Mouse (Mus musculus): ENCODE measurements at regions not wholly inside any gene's neighbourhood (a gene's known extent, or its start where the extent isn't known, plus 50 kb on each side); places are given as distances from the start of the nearest gene placed in this dataset.
A peak's percentile ranks its signal among the peaks of the same experiment; 100 is the strongest.

DNA sequence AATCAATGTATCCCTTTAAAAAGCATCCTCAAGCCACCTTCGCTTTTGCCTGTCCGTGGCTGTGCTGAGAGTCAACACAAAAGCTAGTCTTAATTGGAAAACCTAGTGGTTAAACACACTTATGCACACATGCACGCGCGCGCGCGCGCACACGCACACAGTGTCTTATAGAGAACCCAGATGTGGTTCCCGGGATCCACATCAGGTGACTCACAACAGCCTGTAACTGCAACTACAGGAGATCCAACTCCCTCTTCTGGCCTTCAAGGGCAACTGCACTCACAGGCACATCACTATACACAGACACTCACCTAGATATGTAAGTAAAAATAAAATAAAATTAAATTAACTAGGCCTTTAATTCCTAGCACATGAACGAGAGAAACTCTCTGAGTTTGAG is 118.4 kb upstream of the Fam204a start:
- Histone ChIP-seq H3K27ac (ENCODE audit: low read depth, low read length) (no peak overlapping the region), H3K4me2 (no peak overlapping the region), H3K4me1 (ENCODE audit: control insufficient read depth, insufficient read depth, low read length) (no peaks in the 10 kb centered on the region), H3K36me3 (ENCODE audit: control insufficient read depth, insufficient read depth, low read length) (no peaks in the 10 kb centered on the region), H3K9me3 (ENCODE audit: control insufficient read depth, low read length) (no peaks in the 10 kb centered on the region), H3K27me3 (ENCODE audit: control insufficient read depth, insufficient read depth, low read length) (no peaks in the 10 kb centered on the region), H3K4me3 (ENCODE audit: low read depth, low read length) (no peak overlapping the region), H3K9ac (ENCODE audit: low read length) (no peak overlapping the region)
- DNase-seq (ENCODE audit: low spot score, missing footprints) (no peak), ATAC-seq (ENCODE audit: low FRiP score) (no peak)
- WGBS, result 95% methylated on average over 12 of the region's 12 CpGs

- Histone ChIP-seq H3K27ac (ENCODE audit: low read depth, low read length) (no peak overlapping the region), H3K4me2 (no peak overlapping the region), H3K9me3 (ENCODE audit: control insufficient read depth, low read length) (no peaks in the 10 kb centered on the region), H3K9ac (ENCODE audit: low read length) (no peak overlapping the region), H3K36me3 (ENCODE audit: control insufficient read depth, insufficient read depth, low read length) (no peaks in the 10 kb centered on the region), H3K4me1 (ENCODE audit: control insufficient read depth, insufficient read depth, low read length) (no peaks in the 10 kb centered on the region), H3K4me3 (ENCODE audit: low read depth, low read length) (no peak overlapping the region), H3K27me3 (ENCODE audit: control insufficient read depth, insufficient read depth, low read length) (no peaks in the 10 kb centered on the region)
- ATAC-seq (ENCODE audit: low FRiP score), result peak; percentile 58; the same call in 1 of the 2 replicates
- 16% methylated on average over 3 of the region's 3 CpGs for WGBS
- DNase-seq (ENCODE audit: low spot score, missing footprints), result peak; percentile 98
Observed at GRCm38 (mm10) chr19:60341485-60341884, 115.0 kb upstream of the Fam204a start.

- DNase-seq (ENCODE audit: low spot score, missing footprints), result no peak
- Histone ChIP-seq H3K9me3 (ENCODE audit: control insufficient read depth, low read length) (no peaks in the 10 kb centered on the region), H3K4me1 (ENCODE audit: control insufficient read depth, insufficient read depth, low read length) (no peaks in the 10 kb centered on the region), H3K36me3 (ENCODE audit: control insufficient read depth, insufficient read depth, low read length) (no peaks in the 10 kb centered on the region), H3K4me2 (no peak overlapping the region), H3K9ac (ENCODE audit: low read length) (no peak overlapping the region), H3K4me3 (ENCODE audit: low read depth, low read length) (no peak overlapping the region), H3K27me3 (ENCODE audit: control insufficient read depth, insufficient read depth, low read length) (no peaks in the 10 kb centered on the region), H3K27ac (ENCODE audit: low read depth, low read length) (no peak overlapping the region)
- ATAC-seq (ENCODE audit: low FRiP score), result no peak
- WGBS, result 88% methylated on average over 6 of the region's 6 CpGs
Observed at GRCm38 (mm10) chr19:60340234-60340633, 113.7 kb upstream of the Fam204a start.

GRCm38 (mm10) chr19:60334521-60334920 is 108.0 kb upstream of the Fam204a start:
- 56% methylated on average over 7 of the region's 7 CpGs for WGBS
- Histone ChIP-seq H3K9ac (ENCODE audit: low read length) (no peak overlapping the region), H3K36me3 (ENCODE audit: control insufficient read depth, insufficient read depth, low read length) (no peaks in the 10 kb centered on the region), H3K27ac (ENCODE audit: low read depth, low read length) (no peak overlapping the region), H3K27me3 (ENCODE audit: control insufficient read depth, insufficient read depth, low read length) (no peaks in the 10 kb centered on the region), H3K4me1 (ENCODE audit: control insufficient read depth, insufficient read depth, low read length) (no peaks in the 10 kb centered on the region), H3K9me3 (ENCODE audit: control insufficient read depth, low read length) (no peaks in the 10 kb centered on the region), H3K4me2 (no peak overlapping the region), H3K4me3 (ENCODE audit: low read depth, low read length) (no peak overlapping the region)
- ATAC-seq (ENCODE audit: low FRiP score) (no peak), DNase-seq (ENCODE audit: low spot score, missing footprints) (no peak)

DNA sequence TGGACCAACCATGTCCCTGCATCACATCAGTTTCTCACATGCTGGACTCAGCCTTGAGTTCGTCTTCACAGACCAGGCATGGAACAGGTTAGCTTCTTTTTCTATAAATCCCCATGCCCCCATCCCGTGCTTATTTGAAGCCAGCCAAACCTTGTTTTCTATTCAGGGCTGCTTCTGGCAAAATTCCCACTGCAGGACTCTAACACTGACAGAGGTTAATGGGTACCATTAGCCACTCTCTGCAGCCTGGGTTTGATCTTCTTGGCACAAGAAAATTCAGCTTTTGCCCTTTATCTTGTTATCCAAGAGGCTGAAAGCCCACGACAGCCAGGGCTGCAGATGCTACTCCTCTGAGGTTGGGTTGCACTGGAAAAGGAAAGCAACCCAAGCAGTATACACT is 101.8 kb upstream of the Fam204a start:
- no peak overlapping the region for H3K9ac ChIP-seq (ENCODE audit: low read length)
- H3K36me3 ChIP-seq (ENCODE audit: control insufficient read depth, insufficient read depth, low read length), result no peaks in the 10 kb centered on the region
- no peak overlapping the region for H3K27ac ChIP-seq (ENCODE audit: low read depth, low read length)
- no peaks in the 10 kb centered on the region for H3K9me3 ChIP-seq (ENCODE audit: control insufficient read depth, low read length)
- ATAC-seq (ENCODE audit: low FRiP score), result no peak
- H3K4me2 ChIP-seq, result no peak overlapping the region
- H3K4me1 ChIP-seq (ENCODE audit: control insufficient read depth, insufficient read depth, low read length), result no peaks in the 10 kb centered on the region
- DNase-seq (ENCODE audit: low spot score, missing footprints), result no peak
- H3K27me3 ChIP-seq (ENCODE audit: control insufficient read depth, insufficient read depth, low read length), result no peaks in the 10 kb centered on the region
- WGBS, result 67% methylated on average over 3 of the region's 3 CpGs
- H3K4me3 ChIP-seq (ENCODE audit: low read depth, low read length), result no peak overlapping the region

GRCm38 (mm10) chr19:60325612-60326011 is 99.1 kb upstream of the Fam204a start:
- no peak for DNase-seq (ENCODE audit: low spot score, missing footprints)
- H3K4me3 ChIP-seq (ENCODE audit: low read depth, low read length), result no peak overlapping the region
- H3K9me3 ChIP-seq (ENCODE audit: control insufficient read depth, low read length), result no peaks in the 10 kb centered on the region
- H3K9ac ChIP-seq (ENCODE audit: low read length), result no peak overlapping the region
- H3K27me3 ChIP-seq (ENCODE audit: control insufficient read depth, insufficient read depth, low read length), result no peaks in the 10 kb centered on the region
- no peak overlapping the region for H3K4me2 ChIP-seq
- no peaks in the 10 kb centered on the region for H3K36me3 ChIP-seq (ENCODE audit: control insufficient read depth, insufficient read depth, low read length)
- H3K4me1 ChIP-seq (ENCODE audit: control insufficient read depth, insufficient read depth, low read length), result no peaks in the 10 kb centered on the region
- H3K27ac ChIP-seq (ENCODE audit: low read depth, low read length), result no peak overlapping the region
- no peak for ATAC-seq (ENCODE audit: low FRiP score)

GRCm38 (mm10) chr19:60325112-60325511 is 98.6 kb upstream of the Fam204a start:
- Histone ChIP-seq H3K4me3 (ENCODE audit: low read depth, low read length) (no peak overlapping the region), H3K27ac (ENCODE audit: low read depth, low read length) (no peak overlapping the region), H3K4me1 (ENCODE audit: control insufficient read depth, insufficient read depth, low read length) (no peaks in the 10 kb centered on the region), H3K4me2 (no peak overlapping the region), H3K9me3 (ENCODE audit: control insufficient read depth, low read length) (no peaks in the 10 kb centered on the region), H3K36me3 (ENCODE audit: control insufficient read depth, insufficient read depth, low read length) (no peaks in the 10 kb centered on the region), H3K9ac (ENCODE audit: low read length) (no peak overlapping the region), H3K27me3 (ENCODE audit: control insufficient read depth, insufficient read depth, low read length) (no peaks in the 10 kb centered on the region)
- no peak for ATAC-seq (ENCODE audit: low FRiP score)
- DNase-seq (ENCODE audit: low spot score, missing footprints), result no peak
- 67% methylated on average over 5 of the region's 5 CpGs for WGBS

DNA sequence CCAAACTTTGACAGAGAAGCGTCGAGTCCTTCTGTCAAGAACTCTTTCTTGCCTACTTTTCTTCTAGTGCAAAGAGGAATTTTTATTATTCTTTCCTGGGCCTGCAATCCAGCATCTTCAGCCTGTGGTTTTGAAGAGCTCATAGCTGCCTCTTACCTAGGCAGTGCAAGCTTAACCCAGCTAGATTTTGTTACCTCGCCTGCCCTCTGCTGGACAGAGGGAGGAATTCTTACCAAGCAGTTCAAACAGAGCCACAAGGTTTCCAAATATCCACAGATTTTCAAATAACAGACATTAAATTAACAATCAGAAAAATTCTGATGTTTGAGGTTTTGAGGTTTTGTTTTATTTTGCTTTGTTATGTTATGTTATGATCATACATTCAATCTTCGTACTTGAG is 84.1 kb upstream of the Fam204a start:
- ATAC-seq (ENCODE audit: low FRiP score) (no peak), DNase-seq (ENCODE audit: low spot score, missing footprints) (peak; percentile 90)
- no peak overlapping the region for H3K4me2 ChIP-seq
- no peaks in the 10 kb centered on the region for H3K36me3 ChIP-seq (ENCODE audit: control insufficient read depth, insufficient read depth, low read length)
- H3K27me3 ChIP-seq (ENCODE audit: control insufficient read depth, insufficient read depth, low read length), result no peaks in the 10 kb centered on the region
- H3K9me3 ChIP-seq (ENCODE audit: control insufficient read depth, low read length), result no peaks in the 10 kb centered on the region
- H3K9ac ChIP-seq (ENCODE audit: low read length), result no peak overlapping the region
- no peak overlapping the region for H3K4me3 ChIP-seq (ENCODE audit: low read depth, low read length)
- H3K27ac ChIP-seq (ENCODE audit: low read depth, low read length), result no peak overlapping the region
- WGBS, result 24% methylated on average over 4 of the region's 4 CpGs
- H3K4me1 ChIP-seq (ENCODE audit: control insufficient read depth, insufficient read depth, low read length), result no peaks in the 10 kb centered on the region

- ATAC-seq (ENCODE audit: low FRiP score) (no peak), DNase-seq (ENCODE audit: low spot score, missing footprints) (no peak)
- Histone ChIP-seq H3K9ac (ENCODE audit: low read length) (no peak overlapping the region), H3K4me1 (ENCODE audit: control insufficient read depth, insufficient read depth, low read length) (no peaks in the 10 kb centered on the region), H3K4me3 (ENCODE audit: low read depth, low read length) (no peak overlapping the region), H3K4me2 (no peak overlapping the region), H3K9me3 (ENCODE audit: control insufficient read depth, low read length) (no peaks in the 10 kb centered on the region), H3K27me3 (ENCODE audit: control insufficient read depth, insufficient read depth, low read length) (no peaks in the 10 kb centered on the region), H3K27ac (ENCODE audit: low read depth, low read length) (no peak overlapping the region), H3K36me3 (ENCODE audit: control insufficient read depth, insufficient read depth, low read length) (no peaks in the 10 kb centered on the region)
- WGBS, result 77% methylated on average over 6 of the region's 6 CpGs
Observed at GRCm38 (mm10) chr19:60302371-60302770, 75.9 kb upstream of the Fam204a start.

GRCm38 (mm10) chr19:60300891-60301290 is 74.4 kb upstream of the Fam204a start:
- no peaks in the 10 kb centered on the region for H3K9me3 ChIP-seq (ENCODE audit: control insufficient read depth, low read length)
- H3K4me2 ChIP-seq, result no peak overlapping the region
- no peak for DNase-seq (ENCODE audit: low spot score, missing footprints)
- H3K4me3 ChIP-seq (ENCODE audit: low read depth, low read length), result no peak overlapping the region
- H3K4me1 ChIP-seq (ENCODE audit: control insufficient read depth, insufficient read depth, low read length), result no peaks in the 10 kb centered on the region
- no peak overlapping the region for H3K9ac ChIP-seq (ENCODE audit: low read length)
- ATAC-seq (ENCODE audit: low FRiP score), result no peak
- no peaks in the 10 kb centered on the region for H3K36me3 ChIP-seq (ENCODE audit: control insufficient read depth, insufficient read depth, low read length)
- H3K27ac ChIP-seq (ENCODE audit: low read depth, low read length), result no peak overlapping the region
- 89% methylated on average over 2 of the region's 2 CpGs for WGBS
- no peaks in the 10 kb centered on the region for H3K27me3 ChIP-seq (ENCODE audit: control insufficient read depth, insufficient read depth, low read length)
